Mouse (Mus musculus) lung, adult 2 months (tissue): ENCODE data around the gene Ptprn.

Experiments
- CTCF ChIP-seq: fragments of 200-500 bp; IDR thresholded peaks from 2 replicates; pipeline ENCODE4 v1.5.1; 2011; ENCODE audit warnings: mild to moderate bottlenecking, low read length, control low read depth; ENCODE audit not compliant: insufficient read depth
- POLR2A ChIP-seq: fragments of 200-500 bp; IDR thresholded peaks from 2 replicates; pipeline ENCODE4 v1.6.1; 2011; ENCODE audit warnings: low read depth, mild to moderate bottlenecking, control low read depth, low read length, borderline replicate concordance; ENCODE audit errors: extremely low read depth

DNA sequence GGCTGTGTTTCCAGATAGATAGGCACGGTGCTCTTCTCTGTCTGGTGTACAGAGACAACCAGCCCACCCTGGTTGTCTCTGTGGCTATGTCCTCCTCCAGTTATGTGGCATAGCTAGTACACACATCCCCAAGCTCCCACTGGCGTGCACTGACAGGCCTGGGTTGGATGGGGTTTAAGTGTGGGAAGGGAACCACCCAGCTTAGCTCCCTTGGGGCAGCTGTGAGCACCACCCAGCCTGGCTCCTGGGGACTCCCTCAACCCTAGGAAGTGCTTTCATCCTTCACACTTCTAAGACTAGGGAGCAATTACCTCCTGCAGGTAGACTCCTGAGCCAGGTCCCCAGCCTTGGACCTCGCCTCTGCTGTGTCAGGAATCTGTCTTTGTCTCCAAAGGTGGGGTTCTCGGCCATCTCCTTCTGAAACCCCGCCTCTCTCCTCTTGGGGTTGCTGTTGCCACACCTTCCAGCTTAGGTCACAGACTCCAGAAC lies 32.6 kb downstream of the Ptprn start, which contains the start of gene A630095N17Rik:
- TF ChIP-seq CTCF (no peak), POLR2A (no peak)
